Mouse (Mus musculus) T-helper 17 cell (primary cell): Measurements from ENCODE around the gene Espnl.

Experiments used
- in situ Hi-C, 2 experiments: fragments of 300-600 bp; cut with MboI, MseI; formaldehyde crosslinking; loops; 1 replicate in 1 of 2; 2 replicates in 1 of 2; pipeline ENCODE4 v1.15.1; 2025; ENCODE audit warnings: high pct_unique_total_duplicates in 2 of 2

Gene Espnl

GRCm38 (mm10) chr1:91317656-91318055 is 4.2 kb upstream of the Espnl start:
- in situ Hi-C loops: no loop called here

GRCm38 (mm10) chr1:91324646-91325045 is 2.8 kb downstream of the Espnl start:
- in situ Hi-C loops: no loop called here

GRCm38 (mm10) chr1:91325488-91326042 is 3.7 kb downstream of the Espnl start:
- in situ Hi-C loops: no loop called here

- in situ Hi-C loops: loop anchor here in 1 of 2 experiments (10.0 kb wide), 1 partner anchor 1947 kb away; no protein-coding TSS in a partner anchor
Observed at GRCm38 (mm10) chr1:91332102-91332501, 10.2 kb downstream of the Espnl start.

GRCm38 (mm10) chr1:91333582-91333981 is 11.7 kb downstream of the Espnl start:
- in situ Hi-C loops: loop anchor here in 1 of 2 experiments (10.0 kb wide), 1 partner anchor 1949 kb away; no protein-coding TSS in a partner anchor

- in situ Hi-C loops: loop anchor here in 1 of 2 experiments (10.0 kb wide), 1 partner anchor 1953 kb away; no protein-coding TSS in a partner anchor
Observed at GRCm38 (mm10) chr1:91337355-91337754, 15.5 kb downstream of the Espnl start.

GRCm38 (mm10) chr1:91344001-91344400 is 22.1 kb downstream of the Espnl start:
- in situ Hi-C loops: loop anchor here in 1 of 2 experiments (10.0 kb wide), 1 partner anchor 369 kb away; no protein-coding TSS in a partner anchor

- in situ Hi-C loops: loop anchor here (5.0 to 10.0 kb wide), 2 partner anchors 370 to 378 kb away; partner anchors contain the start of gene Rab17 (in 1 of the 2)
Observed at GRCm38 (mm10) chr1:91344921-91345685, 23.2 kb downstream of the Espnl start.

- in situ Hi-C loops: loop anchor here (5.0 to 10.0 kb wide), 2 partner anchors 372 to 380 kb away; partner anchors contain the start of gene Rab17 (in 1 of the 2)
Observed at GRCm38 (mm10) chr1:91346892-91347291, 25.0 kb downstream of the Espnl start.

- in situ Hi-C loops: no loop called here
Observed at GRCm38 (mm10) chr1:91350841-91351240, 29.0 kb downstream of the Espnl start, which contains the start of gene Klhl30. Gene Klhl30 (plus strand): TSS chr1:91351016.

- in situ Hi-C loops: no loop called here
Observed at GRCm38 (mm10) chr1:91351249-91351648, 29.4 kb downstream of the Espnl start.

- in situ Hi-C loops: no loop called here
Observed at GRCm38 (mm10) chr1:91352277-91352676, 30.4 kb downstream of the Espnl start.

GRCm38 (mm10) chr1:91356105-91356504 is 34.2 kb downstream of the Espnl start:
- in situ Hi-C loops: no loop called here

GRCm38 (mm10) chr1:91362113-91362512 is 40.2 kb downstream of the Espnl start:
- in situ Hi-C loops: no loop called here

- in situ Hi-C loops: no loop called here
Observed at GRCm38 (mm10) chr1:91364822-91365644, 43.2 kb downstream of the Espnl start.

GRCm38 (mm10) chr1:91365816-91366214 is 43.9 kb downstream of the Espnl start:
- in situ Hi-C loops: no loop called here

- in situ Hi-C loops: no loop called here
Observed at GRCm38 (mm10) chr1:91366215-91367108, 44.6 kb downstream of the Espnl start, which contains the start of gene Erfe. Gene Erfe (plus strand): TSS chr1:91366430.

- in situ Hi-C loops: no loop called here
Observed at GRCm38 (mm10) chr1:91367295-91367694, 45.4 kb downstream of the Espnl start.

- in situ Hi-C loops: no loop called here
Observed at GRCm38 (mm10) chr1:91369408-91369807, 47.5 kb downstream of the Espnl start.

GRCm38 (mm10) chr1:91370055-91370454 is 48.2 kb downstream of the Espnl start:
- in situ Hi-C loops: no loop called here
